Mouse (Mus musculus): ENCODE results near the gene Mef2c. TPM values are rescaled to one million over a fixed set of nuclear protein-coding genes. Genes with fewer than 3 reads are reported as not detected.

Gene Mef2c
- polyA plus RNA-seq, 1 experiment: 49.0 TPM

DNA sequence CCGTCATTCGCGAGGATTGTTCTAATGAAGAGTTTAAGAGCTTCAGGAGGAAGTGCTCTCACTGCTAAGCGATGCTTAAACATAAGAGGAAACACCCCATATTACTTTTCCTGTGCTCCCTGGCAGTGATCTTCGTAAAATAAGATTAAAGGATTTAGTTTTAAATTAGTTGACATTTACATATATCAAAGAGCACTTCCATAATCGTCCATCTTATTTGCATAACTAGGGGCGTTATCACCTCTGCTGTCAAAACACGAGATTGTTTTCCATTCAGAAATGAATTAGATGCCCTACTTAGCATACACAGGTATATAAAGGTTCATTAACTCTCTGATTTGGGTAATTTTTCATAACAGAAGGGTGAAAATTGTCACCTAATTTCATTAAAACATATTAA, 71.0 kb downstream of the Mef2c start:
- Histone ChIP-seq H3K4me3 (no peak overlapping the region), H3K4me2 (ENCODE audit: low read depth) (no peak overlapping the region), H3ac (ENCODE audit: control insufficient read depth, insufficient read length) (no peak overlapping the region), H3K36me3 (ENCODE audit: control insufficient read depth, insufficient read depth) (peaks cover 16% of the 10 kb centered on the region), H3K27me3 (ENCODE audit: control insufficient read depth, insufficient read depth, insufficient read length) (no peaks in the 10 kb centered on the region), H3K79me2 (ENCODE audit: control insufficient read depth, insufficient read depth) (no peaks in the 10 kb centered on the region)
- no peak for TF ChIP-seq POLR2AphosphoS2 (IDR thresholded peaks at IDR 0.05; ENCODE audit: insufficient read length, low read depth)
- TF ChIP-seq E2F4 (IDR thresholded peaks at IDR 0.05; ENCODE audit: insufficient read depth): no peak
- TF ChIP-seq MAX (IDR thresholded peaks at IDR 0.05; ENCODE audit: low read depth): no peak
- TF ChIP-seq REST (IDR thresholded peaks at IDR 0.05; ENCODE audit: insufficient read depth, insufficient read length): no peak
- TF ChIP-seq TCF12 (IDR thresholded peaks at IDR 0.05; ENCODE audit: insufficient read depth, poor library complexity, severe bottlenecking): no peak
- no peak for TF ChIP-seq MYOD1 (IDR thresholded peaks at IDR 0.05; ENCODE audit: control insufficient read depth in 1 of 3, insufficient read length in 2 of 3, low read depth in 2 of 3)
- TF ChIP-seq MYOG (IDR thresholded peaks at IDR 0.05; ENCODE audit: control insufficient read depth in 1 of 3, insufficient read depth in 1 of 3, insufficient read length in 2 of 3, low read depth in 2 of 3): no peak
- no peak for TF ChIP-seq USF1 (IDR thresholded peaks at IDR 0.05; ENCODE audit: low read depth)
- TF ChIP-seq SRF (IDR thresholded peaks at IDR 0.05; ENCODE audit: control insufficient read depth, insufficient read length, low read depth): no peak
- TF ChIP-seq POLR2A (IDR thresholded peaks at IDR 0.05; ENCODE audit: insufficient read length, low read depth): no peak
- TF ChIP-seq TCF3 (IDR thresholded peaks at IDR 0.05; ENCODE audit: insufficient read length, low read depth): no peak

DNA sequence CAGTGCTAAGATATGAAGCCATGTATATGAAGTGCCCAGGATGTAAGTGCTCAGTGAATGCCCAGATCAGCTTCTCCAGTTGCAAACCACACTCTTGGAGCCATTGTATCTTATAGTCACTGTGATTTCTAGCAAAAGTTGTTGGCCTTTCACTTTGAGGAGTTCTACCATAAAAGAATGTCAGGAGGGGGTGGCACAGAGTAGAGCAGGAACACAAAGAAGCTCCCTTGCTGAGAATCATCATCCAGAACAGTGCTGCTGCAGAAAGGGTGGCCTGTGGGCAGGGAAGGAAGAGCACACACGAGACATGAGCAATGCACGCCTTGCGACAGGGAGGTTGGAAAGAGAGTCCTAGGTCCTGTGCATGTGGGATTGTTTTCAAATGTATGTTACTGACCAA, 75.6 kb downstream of the Mef2c start:
- H3K27me3 ChIP-seq (ENCODE audit: control insufficient read depth, insufficient read depth, insufficient read length): no peaks in the 10 kb centered on the region
- H3ac ChIP-seq (ENCODE audit: control insufficient read depth, insufficient read length): no peak overlapping the region
- no peaks in the 10 kb centered on the region for H3K79me2 ChIP-seq (ENCODE audit: control insufficient read depth, insufficient read depth)
- no peak for TF ChIP-seq TCF12 (IDR thresholded peaks at IDR 0.05; ENCODE audit: insufficient read depth, poor library complexity, severe bottlenecking)
- no peak for TF ChIP-seq USF1 (IDR thresholded peaks at IDR 0.05; ENCODE audit: low read depth)
- TF ChIP-seq CEBPB (IDR thresholded peaks at IDR 0.05; ENCODE audit: insufficient read depth, poor library complexity, severe bottlenecking): no peak
- TF ChIP-seq MYOG (IDR thresholded peaks at IDR 0.05; ENCODE audit: control insufficient read depth in 1 of 3, insufficient read depth in 1 of 3, insufficient read length in 2 of 3, low read depth in 2 of 3): no peak
- TF ChIP-seq REST (IDR thresholded peaks at IDR 0.05; ENCODE audit: insufficient read depth, insufficient read length): no peak
- no peak for TF ChIP-seq POLR2A (IDR thresholded peaks at IDR 0.05; ENCODE audit: insufficient read length, low read depth)
- TF ChIP-seq SRF (IDR thresholded peaks at IDR 0.05; ENCODE audit: control insufficient read depth, insufficient read length, low read depth): no peak
- H3K4me3 ChIP-seq: no peak overlapping the region
- peaks cover 16% of the 10 kb centered on the region for H3K36me3 ChIP-seq (ENCODE audit: control insufficient read depth, insufficient read depth)
- no peak overlapping the region for H3K4me2 ChIP-seq (ENCODE audit: low read depth)

DNA sequence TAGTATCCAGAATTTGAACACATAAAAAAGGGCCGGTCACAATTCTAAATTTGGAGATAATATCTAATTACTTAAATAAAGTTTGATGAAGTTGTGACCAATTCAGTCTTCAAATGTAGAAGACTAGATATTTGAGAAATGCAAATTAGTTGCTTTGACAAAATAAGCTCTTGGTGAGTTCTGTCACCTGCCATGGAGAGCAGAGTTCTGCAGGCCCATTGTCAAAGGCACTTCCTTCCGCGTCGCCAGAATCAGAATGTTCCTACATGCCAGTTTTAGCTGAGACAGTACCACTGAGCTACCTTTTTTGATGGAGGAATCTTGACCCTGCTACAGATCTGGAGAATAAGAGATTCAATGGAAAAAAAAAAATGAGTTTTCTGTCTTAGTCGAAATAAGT, 77.0 kb downstream of the Mef2c start:
- Histone ChIP-seq H3K79me2 (ENCODE audit: control insufficient read depth, insufficient read depth) (no peaks in the 10 kb centered on the region), H3K4me3 (no peak overlapping the region), H3K27me3 (ENCODE audit: control insufficient read depth, insufficient read depth, insufficient read length) (no peaks in the 10 kb centered on the region), H3K36me3 (ENCODE audit: control insufficient read depth, insufficient read depth) (peaks cover 11% of the 10 kb centered on the region), H3K4me2 (ENCODE audit: low read depth) (no peak overlapping the region), H3ac (ENCODE audit: control insufficient read depth, insufficient read length) (no peak overlapping the region)
- TF ChIP-seq USF1 (IDR thresholded peaks at IDR 0.05; ENCODE audit: low read depth): no peak
- TF ChIP-seq MYOG (IDR thresholded peaks at IDR 0.05; ENCODE audit: control insufficient read depth in 1 of 3, insufficient read depth in 1 of 3, insufficient read length in 2 of 3, low read depth in 2 of 3): no peak
- TF ChIP-seq REST (IDR thresholded peaks at IDR 0.05; ENCODE audit: insufficient read depth, insufficient read length): no peak
- TF ChIP-seq POLR2AphosphoS2 (IDR thresholded peaks at IDR 0.05; ENCODE audit: insufficient read length, low read depth): no peak
- TF ChIP-seq SRF (IDR thresholded peaks at IDR 0.05; ENCODE audit: control insufficient read depth, insufficient read length, low read depth): no peak
- no peak for TF ChIP-seq TCF3 (IDR thresholded peaks at IDR 0.05; ENCODE audit: insufficient read length, low read depth)
- TF ChIP-seq POLR2A (IDR thresholded peaks at IDR 0.05; ENCODE audit: insufficient read length, low read depth): no peak
- no peak for TF ChIP-seq TCF12 (IDR thresholded peaks at IDR 0.05; ENCODE audit: insufficient read depth, poor library complexity, severe bottlenecking)
- TF ChIP-seq MYOD1 (IDR thresholded peaks at IDR 0.05; ENCODE audit: control insufficient read depth in 1 of 3, insufficient read length in 2 of 3, low read depth in 2 of 3): no peak
- TF ChIP-seq CEBPB (IDR thresholded peaks at IDR 0.05; ENCODE audit: insufficient read depth, poor library complexity, severe bottlenecking): no peak
- no peak for TF ChIP-seq E2F4 (IDR thresholded peaks at IDR 0.05; ENCODE audit: insufficient read depth)
- no peak for TF ChIP-seq MAX (IDR thresholded peaks at IDR 0.05; ENCODE audit: low read depth)

- no peaks in the 10 kb centered on the region for H3K79me2 ChIP-seq (ENCODE audit: control insufficient read depth, insufficient read depth)
- no peaks in the 10 kb centered on the region for H3K36me3 ChIP-seq (ENCODE audit: control insufficient read depth, insufficient read depth)
- no peak overlapping the region for H3K4me2 ChIP-seq (ENCODE audit: low read depth)
- no peak overlapping the region for H3ac ChIP-seq (ENCODE audit: control insufficient read depth, insufficient read length)
- no peak overlapping the region for H3K4me3 ChIP-seq
- no peaks in the 10 kb centered on the region for H3K27me3 ChIP-seq (ENCODE audit: control insufficient read depth, insufficient read depth, insufficient read length)
- no peak for TF ChIP-seq POLR2AphosphoS2 (IDR thresholded peaks at IDR 0.05; ENCODE audit: insufficient read length, low read depth)
- TF ChIP-seq REST (IDR thresholded peaks at IDR 0.05; ENCODE audit: insufficient read depth, insufficient read length): no peak
- TF ChIP-seq E2F4 (IDR thresholded peaks at IDR 0.05; ENCODE audit: insufficient read depth): no peak
- no peak for TF ChIP-seq CEBPB (IDR thresholded peaks at IDR 0.05; ENCODE audit: insufficient read depth, poor library complexity, severe bottlenecking)
- no peak for TF ChIP-seq MAX (IDR thresholded peaks at IDR 0.05; ENCODE audit: low read depth)
- TF ChIP-seq SRF (IDR thresholded peaks at IDR 0.05; ENCODE audit: control insufficient read depth, insufficient read length, low read depth): no peak
- no peak for TF ChIP-seq USF1 (IDR thresholded peaks at IDR 0.05; ENCODE audit: low read depth)
- TF ChIP-seq TCF3 (IDR thresholded peaks at IDR 0.05; ENCODE audit: insufficient read length, low read depth): no peak
- no peak for TF ChIP-seq TCF12 (IDR thresholded peaks at IDR 0.05; ENCODE audit: insufficient read depth, poor library complexity, severe bottlenecking)
- TF ChIP-seq MYOG (IDR thresholded peaks at IDR 0.05; ENCODE audit: control insufficient read depth in 1 of 3, insufficient read depth in 1 of 3, insufficient read length in 2 of 3, low read depth in 2 of 3): no peak
- no peak for TF ChIP-seq POLR2A (IDR thresholded peaks at IDR 0.05; ENCODE audit: insufficient read length, low read depth)
Observed at GRCm38 (mm10) chr13:83582564-83582963, 78.7 kb downstream of the Mef2c start.

DNA sequence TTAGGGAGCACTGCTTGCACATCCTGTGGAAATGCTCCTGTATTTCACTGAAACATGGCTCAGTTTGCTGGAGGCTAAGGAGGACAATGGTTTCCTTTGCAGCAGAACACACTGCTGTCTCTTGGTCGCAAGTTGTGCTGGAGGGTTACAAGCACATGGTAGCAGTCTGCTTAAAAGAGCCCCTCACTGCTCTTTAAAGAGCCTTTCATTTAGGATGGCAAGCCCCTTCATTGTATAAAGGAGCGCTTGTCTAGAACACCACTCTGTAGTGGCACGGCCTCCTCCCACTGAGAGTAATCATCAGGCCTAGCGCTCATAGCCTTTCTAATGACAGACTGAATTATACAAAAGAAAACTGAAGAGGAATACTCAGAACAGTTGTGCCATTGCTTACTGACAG, 80.0 kb downstream of the Mef2c start:
- H3K36me3 ChIP-seq (ENCODE audit: control insufficient read depth, insufficient read depth): no peaks in the 10 kb centered on the region
- no peaks in the 10 kb centered on the region for H3K27me3 ChIP-seq (ENCODE audit: control insufficient read depth, insufficient read depth, insufficient read length)
- no peak overlapping the region for H3K4me2 ChIP-seq (ENCODE audit: low read depth)
- H3K79me2 ChIP-seq (ENCODE audit: control insufficient read depth, insufficient read depth): no peaks in the 10 kb centered on the region
- no peak for TF ChIP-seq MYOD1 (IDR thresholded peaks at IDR 0.05; ENCODE audit: control insufficient read depth in 1 of 3, insufficient read length in 2 of 3, low read depth in 2 of 3)
- no peak for TF ChIP-seq POLR2AphosphoS2 (IDR thresholded peaks at IDR 0.05; ENCODE audit: insufficient read length, low read depth)
- TF ChIP-seq E2F4 (IDR thresholded peaks at IDR 0.05; ENCODE audit: insufficient read depth): no peak
- TF ChIP-seq CEBPB (IDR thresholded peaks at IDR 0.05; ENCODE audit: insufficient read depth, poor library complexity, severe bottlenecking): no peak
- no peak for TF ChIP-seq USF1 (IDR thresholded peaks at IDR 0.05; ENCODE audit: low read depth)
- no peak for TF ChIP-seq POLR2A (IDR thresholded peaks at IDR 0.05; ENCODE audit: insufficient read length, low read depth)
- no peak for TF ChIP-seq TCF12 (IDR thresholded peaks at IDR 0.05; ENCODE audit: insufficient read depth, poor library complexity, severe bottlenecking)
- TF ChIP-seq SRF (IDR thresholded peaks at IDR 0.05; ENCODE audit: control insufficient read depth, insufficient read length, low read depth): no peak
- no peak for TF ChIP-seq TCF3 (IDR thresholded peaks at IDR 0.05; ENCODE audit: insufficient read length, low read depth)
- no peak for TF ChIP-seq REST (IDR thresholded peaks at IDR 0.05; ENCODE audit: insufficient read depth, insufficient read length)
- no peak for TF ChIP-seq MYOG (IDR thresholded peaks at IDR 0.05; ENCODE audit: control insufficient read depth in 1 of 3, insufficient read depth in 1 of 3, insufficient read length in 2 of 3, low read depth in 2 of 3)
- TF ChIP-seq MAX (IDR thresholded peaks at IDR 0.05; ENCODE audit: low read depth): no peak
- H3K4me3 ChIP-seq: no peak overlapping the region
- H3ac ChIP-seq (ENCODE audit: control insufficient read depth, insufficient read length): no peak overlapping the region
